Mouse (Mus musculus) embryo, embryonic 10 days (tissue): ENCODE results near the gene Nsfl1c.
A peak's percentile ranks its signal among the peaks of the same experiment; 100 is the strongest.

Experiments
- DNase-seq: peaks from one replicate; pipeline ENCODE4 v3.0.0-alpha.2; 2015; ENCODE audit warnings: low spot score

Nsfl1c gene

DNA sequence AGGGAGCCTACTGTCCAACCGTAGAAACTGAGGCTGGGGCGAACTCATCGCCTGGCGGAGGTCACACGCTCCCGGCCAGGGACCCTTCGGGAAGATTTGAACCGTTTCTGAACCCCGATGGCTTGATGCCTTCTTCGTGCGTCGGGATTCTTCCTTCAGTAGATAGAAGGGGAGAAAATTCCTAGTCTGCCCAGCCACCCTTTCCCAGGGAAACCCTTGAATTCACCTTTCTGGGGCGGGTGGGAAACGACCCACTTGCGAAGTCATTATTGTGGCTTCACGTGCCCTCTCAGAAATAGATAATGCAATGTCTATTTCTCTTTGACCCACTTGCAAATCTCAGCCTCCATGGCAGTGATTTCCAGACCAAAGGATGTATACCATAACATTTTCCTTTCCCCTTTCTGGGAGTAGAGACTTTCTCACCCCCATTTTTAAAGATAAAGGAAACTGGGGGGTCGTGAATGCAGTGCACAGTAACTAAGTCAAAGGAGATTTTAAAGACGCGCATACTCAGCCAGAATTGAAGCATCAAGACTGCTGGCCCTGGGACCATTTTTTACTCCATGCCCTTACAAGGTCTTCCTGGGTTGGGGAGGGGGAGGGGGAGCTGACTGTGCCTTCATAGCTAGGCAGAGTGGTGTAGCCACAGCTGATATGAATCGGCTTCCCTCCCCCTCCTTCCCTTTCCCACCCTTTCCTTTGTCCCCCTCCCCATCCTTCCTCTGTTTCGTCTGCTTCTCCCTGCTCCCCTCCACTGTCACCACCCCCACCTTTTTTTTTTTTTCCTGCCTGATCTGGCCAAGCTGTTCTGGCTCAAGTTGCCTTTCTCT lies 49.3 kb downstream of the Nsfl1c start:
- peak; percentile 56 for DNase-seq

DNA sequence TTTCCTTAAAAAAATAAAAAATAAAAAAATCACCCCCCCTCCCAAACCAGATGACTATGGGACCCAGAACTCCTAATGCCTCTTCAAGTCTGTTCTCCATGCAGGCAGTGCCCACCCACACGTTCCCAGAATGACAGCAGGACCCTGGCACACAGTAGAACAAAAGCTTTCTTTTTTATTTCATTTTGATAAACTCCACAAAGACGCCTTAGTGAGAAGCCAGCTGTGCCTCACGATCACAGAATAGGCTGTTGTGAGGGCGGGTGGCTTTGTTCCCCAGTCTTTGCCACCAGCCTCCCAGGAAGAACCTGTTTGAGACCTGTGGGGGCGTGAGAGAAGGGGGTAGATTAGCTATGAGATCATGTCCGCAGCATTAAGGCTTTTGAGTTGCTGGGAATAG lies 50.7 kb downstream of the Nsfl1c start:
- no peak for DNase-seq

DNA sequence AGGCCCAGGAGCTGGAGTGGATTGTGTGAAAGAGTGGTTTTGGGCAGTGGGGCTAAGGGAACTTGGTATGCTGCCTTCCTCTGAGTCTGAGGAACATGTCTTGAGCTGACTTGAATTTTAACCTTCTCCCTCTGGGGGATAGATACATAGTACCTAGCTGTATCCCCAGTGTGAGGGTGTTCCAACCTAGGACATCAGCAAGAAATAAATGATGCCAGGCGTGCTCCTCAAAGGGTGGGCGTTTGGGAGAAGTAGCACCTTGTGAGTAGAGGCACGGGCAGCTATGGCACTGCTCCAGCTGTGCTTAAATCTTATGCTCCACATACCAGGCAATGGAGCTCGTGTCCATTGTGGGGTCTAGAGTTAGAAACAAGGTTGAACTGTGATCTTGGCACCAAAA lies 52.6 kb downstream of the Nsfl1c start:
- no peak for DNase-seq

DNA sequence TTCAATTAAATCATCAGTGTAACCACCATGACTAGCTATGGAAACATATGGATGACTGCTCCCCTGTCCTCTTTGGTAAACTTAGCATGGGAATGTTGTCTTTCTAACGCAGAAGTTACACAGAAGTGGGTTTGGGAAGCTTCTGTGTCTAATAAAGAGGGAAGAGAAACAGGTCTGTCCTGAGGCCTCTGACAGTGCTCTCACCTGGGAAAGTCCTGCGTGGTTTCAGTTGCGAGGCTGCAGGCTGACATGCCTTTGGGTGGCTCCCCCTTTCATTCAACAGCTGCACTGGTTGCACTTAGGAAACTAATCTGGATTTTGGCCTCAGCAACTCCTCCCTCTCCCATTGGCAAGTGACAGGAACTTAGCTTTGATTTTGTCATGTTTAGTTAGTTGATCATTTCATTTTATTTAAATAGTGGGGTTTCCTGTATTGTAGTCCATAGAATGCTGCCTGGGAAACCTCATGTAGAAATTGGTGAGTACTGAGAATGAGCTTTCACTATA lies 55.7 kb downstream of the Nsfl1c start:
- DNase-seq: no peak
